Mouse (Mus musculus): ENCODE data around the gene Vps8.
A peak's percentile ranks its signal among the peaks of the same experiment; 100 is the strongest.

Vps8 gene

DNA sequence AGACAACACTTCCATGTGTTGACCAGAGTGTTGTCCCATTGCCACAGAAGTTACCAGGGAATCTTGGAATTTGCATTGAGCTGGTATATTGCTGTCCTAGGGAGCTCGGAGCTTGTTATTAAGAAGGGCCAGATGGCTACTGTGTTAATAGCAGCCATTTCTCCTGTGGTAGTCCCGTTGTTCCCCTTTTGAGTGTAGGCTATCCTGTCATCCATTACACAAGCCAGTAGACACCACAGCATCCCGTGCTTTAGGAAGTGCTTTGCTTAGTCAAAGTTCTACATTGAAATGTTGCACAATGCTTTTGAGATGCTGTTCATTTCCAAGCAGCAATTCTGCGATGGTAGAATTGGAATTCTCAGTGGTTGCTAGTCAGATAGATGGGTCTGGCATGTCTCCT, 54.2 kb downstream of the Vps8 start:
- no peak for DNase-seq (ENCODE audit: low read depth, low spot score)

DNA sequence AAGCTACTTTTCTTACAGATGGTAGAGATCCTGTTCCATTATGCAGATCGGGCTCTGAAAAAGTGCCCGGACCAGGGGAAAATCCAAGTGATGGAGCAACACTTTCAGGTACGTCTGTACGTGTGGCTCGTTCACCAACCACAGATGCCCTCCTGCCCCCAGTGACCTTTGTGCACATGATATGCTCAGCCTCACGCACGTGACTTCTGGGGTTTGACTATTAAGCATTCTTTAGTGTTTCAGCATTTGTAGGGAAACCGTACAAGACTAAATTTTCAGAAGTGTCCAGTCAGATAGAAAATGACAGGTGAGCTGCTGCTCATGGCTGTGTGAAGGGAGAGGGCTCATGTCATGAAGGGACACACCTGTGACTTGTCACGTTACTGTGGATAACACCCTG, 55.5 kb downstream of the Vps8 start:
- DNase-seq (ENCODE audit: low read depth, low spot score), result no peak

- DNase-seq (ENCODE audit: low read depth, low spot score), result no peak
Measured at GRCm38 (mm10) chr16:21483803-21484202, 60.9 kb downstream of the Vps8 start.

- DNase-seq (ENCODE audit: low read depth, low spot score), result no peak
Measured at GRCm38 (mm10) chr16:21485716-21486115, 62.8 kb downstream of the Vps8 start.

- DNase-seq (ENCODE audit: low read depth, low spot score), result peak; percentile 29
Measured at GRCm38 (mm10) chr16:21488413-21488812, 65.5 kb downstream of the Vps8 start.

GRCm38 (mm10) chr16:21492346-21492745, 69.4 kb downstream of the Vps8 start:
- DNase-seq (ENCODE audit: low read depth, low spot score), result no peak

GRCm38 (mm10) chr16:21492894-21493293, 70.0 kb downstream of the Vps8 start:
- no peak for DNase-seq (ENCODE audit: low read depth, low spot score)

- no peak for DNase-seq (ENCODE audit: low read depth, low spot score)
Measured at GRCm38 (mm10) chr16:21494681-21495080, 71.8 kb downstream of the Vps8 start.

DNA sequence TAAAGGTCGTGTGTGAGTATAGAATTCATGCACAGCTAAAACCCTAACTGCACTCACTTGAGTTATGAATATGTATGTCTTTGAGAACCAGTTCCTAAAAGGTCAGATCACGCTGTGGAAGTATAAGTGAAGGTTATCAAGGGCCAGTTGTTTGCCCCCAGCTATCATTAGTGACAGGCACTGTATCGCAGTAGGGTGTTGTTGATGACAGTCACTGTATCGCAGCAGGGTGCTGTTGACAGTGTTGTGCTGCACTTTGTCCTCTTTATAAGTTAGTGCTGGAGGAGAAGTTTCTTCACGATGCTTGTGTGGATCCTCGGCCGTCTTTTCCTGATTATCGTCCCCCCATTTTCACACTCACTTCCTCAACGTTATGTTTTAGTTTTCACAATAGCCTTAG, 73.9 kb downstream of the Vps8 start:
- no peak for DNase-seq (ENCODE audit: low read depth, low spot score)

- no peak for DNase-seq (ENCODE audit: low read depth, low spot score)
Measured at GRCm38 (mm10) chr16:21497627-21498026, 74.7 kb downstream of the Vps8 start.

GRCm38 (mm10) chr16:21498984-21499383, 76.1 kb downstream of the Vps8 start:
- DNase-seq (ENCODE audit: low read depth, low spot score), result no peak

- no peak for DNase-seq (ENCODE audit: low read depth, low spot score)
Measured at GRCm38 (mm10) chr16:21499656-21500055, 76.7 kb downstream of the Vps8 start.

- DNase-seq (ENCODE audit: low read depth, low spot score), result no peak
Measured at GRCm38 (mm10) chr16:21518833-21519232, 95.9 kb downstream of the Vps8 start.

DNA sequence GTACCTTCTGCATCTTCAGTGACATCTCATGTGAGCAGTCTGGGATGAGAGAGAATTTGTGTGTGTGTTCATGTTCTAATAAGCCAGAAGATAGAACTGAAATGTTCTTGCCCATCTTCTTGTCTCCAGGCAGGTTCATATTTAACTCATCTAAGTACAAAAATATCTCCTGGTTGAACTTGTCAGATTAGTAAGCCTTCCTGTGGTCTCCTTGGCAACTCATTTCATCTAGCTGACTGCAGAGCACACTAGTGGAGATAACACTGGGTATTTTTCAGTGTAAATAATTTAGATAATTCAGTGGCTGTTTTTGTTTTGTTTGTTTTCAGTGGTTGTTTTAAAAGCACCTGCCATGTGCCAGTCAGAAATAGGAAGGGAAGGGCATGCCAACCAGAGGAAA, 96.9 kb downstream of the Vps8 start:
- DNase-seq (ENCODE audit: low read depth, low spot score), result peak; percentile 52

GRCm38 (mm10) chr16:21523738-21524137, 100.8 kb downstream of the Vps8 start:
- DNase-seq (ENCODE audit: low read depth, low spot score), result peak; percentile 75

GRCm38 (mm10) chr16:21525376-21525775, 102.5 kb downstream of the Vps8 start:
- DNase-seq (ENCODE audit: low read depth, low spot score), result peak; percentile 79

- no peak for DNase-seq (ENCODE audit: low read depth, low spot score)
Measured at GRCm38 (mm10) chr16:21527271-21528007, 104.5 kb downstream of the Vps8 start.

DNA sequence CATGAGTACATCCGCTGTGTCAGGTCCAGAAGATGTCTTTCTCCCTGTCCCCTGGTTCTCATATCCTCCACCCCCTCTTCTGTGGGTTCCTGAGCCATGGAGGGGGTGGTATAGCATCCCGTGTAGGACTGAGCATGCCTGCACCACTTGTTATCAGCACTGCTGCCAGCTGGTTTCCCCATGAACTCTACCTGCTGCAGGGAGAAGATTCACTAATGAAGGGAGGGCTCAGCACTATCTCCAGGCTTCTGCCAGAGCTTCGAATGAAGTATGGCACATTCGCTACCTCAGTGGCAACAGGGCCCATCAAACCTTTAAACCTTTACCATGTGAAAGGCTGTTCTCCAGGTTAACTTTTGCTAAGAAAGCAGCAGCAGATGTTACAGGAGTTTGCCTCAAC, 110.6 kb downstream of the Vps8 start:
- DNase-seq (ENCODE audit: low read depth, low spot score), result no peak

- no peak for DNase-seq (ENCODE audit: low read depth, low spot score)
Measured at GRCm38 (mm10) chr16:21536240-21537005, 113.5 kb downstream of the Vps8 start.

GRCm38 (mm10) chr16:21537312-21537711, 114.4 kb downstream of the Vps8 start:
- DNase-seq (ENCODE audit: low read depth, low spot score), result no peak

DNA sequence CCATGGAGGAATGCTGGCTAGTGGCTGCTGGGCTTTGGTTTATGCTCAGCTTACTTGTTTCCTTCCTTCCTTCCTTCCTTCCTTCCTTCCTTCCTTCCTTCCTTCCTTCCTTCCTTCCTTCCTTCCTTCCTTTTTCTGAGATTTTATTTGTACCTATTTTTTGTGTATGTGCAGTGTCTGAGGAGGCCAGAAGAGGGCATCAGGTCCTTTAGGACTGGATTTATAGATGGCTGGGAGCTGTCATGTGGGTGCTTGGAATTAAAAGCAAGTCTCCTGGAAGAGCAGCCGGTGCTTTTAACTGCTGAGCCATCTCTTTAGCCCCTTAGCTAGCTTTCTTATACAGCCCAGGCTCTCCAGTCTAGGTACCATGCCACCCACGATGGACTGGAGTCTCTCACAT, 116.0 kb downstream of the Vps8 start:
- no peak for DNase-seq (ENCODE audit: low read depth, low spot score)

- DNase-seq (ENCODE audit: low read depth, low spot score), result no peak
Measured at GRCm38 (mm10) chr16:21542559-21542958, 119.6 kb downstream of the Vps8 start.

- no peak for DNase-seq (ENCODE audit: low read depth, low spot score)
Measured at GRCm38 (mm10) chr16:21547446-21547845, 124.5 kb downstream of the Vps8 start.
